Mouse (Mus musculus) limb, embryonic 13.5 days (tissue): ENCODE measurements around the gene Cand2. TPM values are rescaled to one million over a fixed set of nuclear protein-coding genes. Genes with fewer than 3 reads are reported as not detected.

ENCODE experiments used
- ATAC-seq: fragments of 200-750 bp; cut with Nextera tagmentation; 2 replicates; pipeline ENCODE4 v1.8.0; 2017; ENCODE audit warnings: low read depth, moderate number of reproducible peaks, moderate TSS enrichment; ENCODE audit not compliant: low FRiP score
- H3K27ac ChIP-seq: fragments of 300-500 bp; sonication (generic); 2 replicates; pipeline ENCODE4 v1.5.1; 2015; ENCODE audit warnings: inconsistent platforms, mild to moderate bottlenecking, moderate library complexity
- H3K27me3 ChIP-seq: fragments of 300-500 bp; sonication (generic); 2 replicates; pipeline ENCODE4 v1.6.1; 2015; ENCODE audit warnings: mild to moderate bottlenecking, inconsistent platforms
- H3K36me3 ChIP-seq: fragments of 300-500 bp; sonication (generic); 2 replicates; pipeline ENCODE4 v1.6.1; 2015; ENCODE audit warnings: inconsistent platforms, mild to moderate bottlenecking, moderate library complexity
- H3K4me1 ChIP-seq: fragments of 300-500 bp; sonication (generic); 2 replicates; pipeline ENCODE4 v1.6.1; 2015; ENCODE audit warnings: inconsistent platforms
- H3K4me2 ChIP-seq: fragments of 300-500 bp; sonication (generic); replicated peaks from 2 replicates; pipeline ENCODE4 v1.6.1; 2015; ENCODE audit warnings: inconsistent platforms, mild to moderate bottlenecking, moderate library complexity
- H3K4me3 ChIP-seq: fragments of 300-500 bp; sonication (generic); 2 replicates; pipeline ENCODE4 v1.5.1; 2015; ENCODE audit warnings: moderate library complexity, mild to moderate bottlenecking, inconsistent platforms
- H3K9ac ChIP-seq: fragments of 300-500 bp; sonication (generic); 2 replicates; pipeline ENCODE4 v1.6.1; 2015; ENCODE audit warnings: mild to moderate bottlenecking, inconsistent platforms
- H3K9me3 ChIP-seq: fragments of 300-500 bp; sonication (generic); 2 replicates; pipeline ENCODE4 v1.6.1; 2016; ENCODE audit warnings: inconsistent platforms
- whole genome bisulfite sequencing: fragments of 180-500 bp; shearing (Covaris S2); methylation state at CpG from one replicate; pipeline ENCODE4 v1.1.7; 2015; 5-methylcytosine and 5-hydroxymethylcytosine counted together
- polyA plus RNA-seq: library from polyadenylated mRNA; unstranded; fragments of >200 nt; fragmentation: Nextera tagmentation; extraction: Ambion mirVana; gene quantifications from 2 replicates; pipeline ENCODE4 v1.2.1, GENCODE M21; 2015

Cand2 gene
- 48.1 and 56.8 TPM in 2 replicates for polyA plus RNA-seq

GRCm38 (mm10) chr6:115774501-115774921 lies at the start of gene Cand2:
Gene Cand2, plus strand, starts transcription at chr6:115774538.
- peaks cover 29% of the 10 kb centered on the region for H3K4me1 ChIP-seq
- no peaks in the 10 kb centered on the region for H3K9me3 ChIP-seq
- ATAC-seq = peak; percentile 88
- peak within 1 kb of the TSS; percentile 85 for H3K4me3 ChIP-seq
- H3K4me2 ChIP-seq = peak within 1 kb of the TSS; percentile 98
- H3K27ac ChIP-seq = peak within 1 kb of the TSS; percentile 84
- no peaks in the 10 kb centered on the region for H3K27me3 ChIP-seq
- H3K9ac ChIP-seq = peak within 1 kb of the TSS; percentile 86
- 0% methylated on average over 24 of the region's 28 CpGs for WGBS
- peaks cover 19% of the 10 kb centered on the region for H3K36me3 ChIP-seq

GRCm38 (mm10) chr6:115727108-115727507 lies 47.2 kb upstream of the Cand2 start:
- no peak overlapping the region for H3K9ac ChIP-seq
- no peak for ATAC-seq
- 90% methylated on average over 1 of the region's 1 CpGs for WGBS

GRCm38 (mm10) chr6:115727570-115727969 lies 46.8 kb upstream of the Cand2 start:
- H3K36me3 ChIP-seq = no peaks in the 10 kb centered on the region
- peaks cover 5% of the 10 kb centered on the region for H3K9me3 ChIP-seq
- no peak for ATAC-seq
- no peak overlapping the region for H3K4me3 ChIP-seq
- peaks cover 11% of the 10 kb centered on the region for H3K4me1 ChIP-seq
- 51% methylated on average over 2 of the region's 2 CpGs for WGBS
- no peaks in the 10 kb centered on the region for H3K27me3 ChIP-seq
- H3K9ac ChIP-seq = no peak overlapping the region
- H3K4me2 ChIP-seq = no peak overlapping the region
- no peak overlapping the region for H3K27ac ChIP-seq

More at GRCm38 (mm10) chr6:115727108-115727507, 47.2 kb upstream of the Cand2 start:
- Histone ChIP-seq H3K4me3 (no peak overlapping the region), H3K36me3 (no peaks in the 10 kb centered on the region), H3K27me3 (no peaks in the 10 kb centered on the region), H3K4me1 (peaks cover 11% of the 10 kb centered on the region), H3K4me2 (no peak overlapping the region), H3K9me3 (peaks cover 5% of the 10 kb centered on the region), H3K27ac (no peak overlapping the region)

- no peaks in the 10 kb centered on the region for H3K27me3 ChIP-seq
- H3K4me1 ChIP-seq = peaks cover 11% of the 10 kb centered on the region
- H3K27ac ChIP-seq = peak overlapping the region; percentile 44; the same call in 1 of the 2 replicates
- peaks cover 10% of the 10 kb centered on the region for H3K9me3 ChIP-seq
- H3K9ac ChIP-seq = no peak overlapping the region
- H3K36me3 ChIP-seq = no peaks in the 10 kb centered on the region
- H3K4me2 ChIP-seq = peak overlapping the region; percentile 37
- 59% methylated on average over 20 of the region's 20 CpGs for WGBS
- ATAC-seq = no peak
- H3K4me3 ChIP-seq = no peak overlapping the region
These were observed 43.6 kb upstream of the Cand2 start for GRCm38 (mm10) chr6:115730560-115731342.

GRCm38 (mm10) chr6:115732341-115732928 lies 41.9 kb upstream of the Cand2 start:
- Histone ChIP-seq H3K27ac (no peak overlapping the region), H3K36me3 (no peaks in the 10 kb centered on the region), H3K4me3 (no peak overlapping the region), H3K27me3 (no peaks in the 10 kb centered on the region), H3K9me3 (peaks cover 7% of the 10 kb centered on the region), H3K9ac (no peak overlapping the region), H3K4me2 (no peak overlapping the region), H3K4me1 (peaks cover 11% of the 10 kb centered on the region)
- WGBS = 74% methylated on average over 22 of the region's 22 CpGs
- no peak for ATAC-seq

GRCm38 (mm10) chr6:115734909-115735308 lies 39.4 kb upstream of the Cand2 start:
- H3K4me2 ChIP-seq = no peak overlapping the region
- H3K4me1 ChIP-seq = peaks cover 11% of the 10 kb centered on the region
- no peaks in the 10 kb centered on the region for H3K27me3 ChIP-seq
- H3K4me3 ChIP-seq = no peak overlapping the region
- H3K9me3 ChIP-seq = peaks cover 5% of the 10 kb centered on the region; the same call in 1 of the 2 replicates
- H3K27ac ChIP-seq = no peak overlapping the region
- H3K36me3 ChIP-seq = no peaks in the 10 kb centered on the region
- ATAC-seq = no peak
- H3K9ac ChIP-seq = no peak overlapping the region
- 69% methylated on average over 4 of the region's 4 CpGs for WGBS

- 89% methylated on average over 5 of the region's 5 CpGs for WGBS
- Histone ChIP-seq H3K4me1 (no peaks in the 10 kb centered on the region), H3K4me2 (no peak overlapping the region), H3K27ac (no peak overlapping the region), H3K9ac (no peak overlapping the region), H3K4me3 (no peak overlapping the region), H3K27me3 (no peaks in the 10 kb centered on the region), H3K36me3 (no peaks in the 10 kb centered on the region), H3K9me3 (peaks cover 5% of the 10 kb centered on the region; the same call in 1 of the 2 replicates)
- no peak for ATAC-seq
These were observed 35.3 kb upstream of the Cand2 start for GRCm38 (mm10) chr6:115739056-115739455.

- Histone ChIP-seq H3K4me1 (no peaks in the 10 kb centered on the region), H3K4me2 (no peak overlapping the region), H3K9me3 (no peaks in the 10 kb centered on the region), H3K27me3 (no peaks in the 10 kb centered on the region), H3K9ac (no peak overlapping the region), H3K27ac (no peak overlapping the region), H3K4me3 (no peak overlapping the region), H3K36me3 (no peaks in the 10 kb centered on the region)
- 0% methylated on average over 1 of the region's 1 CpGs for WGBS
- no peak for ATAC-seq
These were observed 30.8 kb upstream of the Cand2 start for GRCm38 (mm10) chr6:115743569-115743968.

- H3K4me1 ChIP-seq = no peaks in the 10 kb centered on the region
- WGBS = 28% methylated on average over 1 of the region's 1 CpGs
- no peaks in the 10 kb centered on the region for H3K9me3 ChIP-seq
- H3K36me3 ChIP-seq = no peaks in the 10 kb centered on the region
- H3K4me2 ChIP-seq = no peak overlapping the region
- H3K27me3 ChIP-seq = no peaks in the 10 kb centered on the region
- ATAC-seq = no peak
- H3K9ac ChIP-seq = no peak overlapping the region
- H3K4me3 ChIP-seq = no peak overlapping the region
- H3K27ac ChIP-seq = no peak overlapping the region
These were observed 28.0 kb upstream of the Cand2 start for GRCm38 (mm10) chr6:115746326-115746725.

GRCm38 (mm10) chr6:115755536-115755935 lies 18.8 kb upstream of the Cand2 start:
- no peak for ATAC-seq
- 84% methylated on average over 7 of the region's 7 CpGs for WGBS
- Histone ChIP-seq H3K9ac (no peak overlapping the region), H3K27ac (no peak overlapping the region), H3K4me2 (no peak overlapping the region), H3K27me3 (no peaks in the 10 kb centered on the region), H3K36me3 (no peaks in the 10 kb centered on the region), H3K9me3 (no peaks in the 10 kb centered on the region), H3K4me3 (no peak overlapping the region), H3K4me1 (no peaks in the 10 kb centered on the region)

GRCm38 (mm10) chr6:115758981-115759435 lies 15.3 kb upstream of the Cand2 start:
- WGBS = 51% methylated on average over 9 of the region's 9 CpGs
- no peaks in the 10 kb centered on the region for H3K27me3 ChIP-seq
- H3K36me3 ChIP-seq = no peaks in the 10 kb centered on the region
- H3K4me3 ChIP-seq = no peak overlapping the region
- no peak overlapping the region for H3K27ac ChIP-seq
- H3K9ac ChIP-seq = no peak overlapping the region
- H3K9me3 ChIP-seq = no peaks in the 10 kb centered on the region
- no peak overlapping the region for H3K4me2 ChIP-seq
- no peak for ATAC-seq
- peaks cover 24% of the 10 kb centered on the region for H3K4me1 ChIP-seq

- H3K36me3 ChIP-seq = no peaks in the 10 kb centered on the region
- H3K4me1 ChIP-seq = peaks cover 28% of the 10 kb centered on the region
- H3K9me3 ChIP-seq = no peaks in the 10 kb centered on the region
- no peak overlapping the region for H3K4me2 ChIP-seq
- no peak overlapping the region for H3K4me3 ChIP-seq
- 59% methylated on average over 5 of the region's 5 CpGs for WGBS
- H3K27ac ChIP-seq = no peak overlapping the region
- no peaks in the 10 kb centered on the region for H3K27me3 ChIP-seq
- no peak for ATAC-seq
- no peak overlapping the region for H3K9ac ChIP-seq
These were observed 14.9 kb upstream of the Cand2 start for GRCm38 (mm10) chr6:115759461-115759860.
